Mouse (Mus musculus) cerebral cortex, adult 2 months (tissue): ENCODE data around the gene Kmo.

Experiments used
- WGBS: fragments of 180-500 bp; shearing (Covaris S2); methylation state at CpG from one replicate; pipeline ENCODE4 v1.1.7; 2018; 5-methylcytosine and 5-hydroxymethylcytosine counted together

Kmo gene

DNA sequence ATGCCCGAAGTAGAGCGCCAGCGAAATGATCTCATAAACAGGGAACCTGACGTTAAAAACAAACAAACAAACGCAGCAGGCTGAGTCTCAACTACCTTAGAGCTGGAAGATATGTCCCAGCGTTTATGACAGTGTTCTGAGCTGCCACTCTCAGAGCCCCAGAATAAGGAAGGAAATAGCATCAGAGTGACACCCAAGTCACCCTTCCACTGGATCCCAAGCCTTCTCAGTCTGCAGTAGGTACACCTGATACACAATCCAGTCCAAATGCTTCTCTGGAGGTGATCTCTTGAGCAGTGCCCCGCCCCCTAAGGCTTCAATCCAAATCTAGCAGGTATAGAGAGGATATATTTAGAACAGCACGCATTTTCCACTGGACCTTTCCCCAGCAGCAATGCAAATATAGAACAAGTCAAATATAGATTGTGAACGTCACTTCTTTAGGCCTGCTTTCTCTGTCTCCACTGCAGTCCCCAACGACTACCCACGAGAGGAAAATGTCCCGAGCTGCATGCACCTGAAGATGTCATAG, 73.3 kb downstream of the Kmo start:
- WGBS: 27% methylated on average over 12 of the region's 12 CpGs

DNA sequence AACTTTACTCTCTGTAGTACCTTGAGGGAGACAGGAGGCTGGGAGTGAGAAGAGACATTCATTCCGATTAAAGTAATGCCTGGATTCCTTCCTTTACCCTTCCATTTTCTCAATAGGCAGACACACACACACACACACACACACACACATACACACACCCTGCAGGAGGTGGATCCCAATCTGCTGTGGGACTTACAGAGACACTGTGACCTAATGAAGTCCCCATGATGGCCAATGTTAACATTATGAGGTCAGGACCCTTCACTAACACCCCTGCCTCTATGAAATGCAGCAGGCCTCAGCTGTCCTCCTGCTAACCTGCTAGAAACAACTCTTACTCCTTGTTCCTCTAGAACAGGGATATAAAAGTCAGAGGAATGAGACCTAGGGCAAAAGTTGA, 78.1 kb downstream of the Kmo start, which contains the start of gene Wdr64:
Gene Wdr64 (plus strand): TSS at position 301 of the 400 bp plus-strand sequence.
- 79% methylated on average over 1 of the region's 1 CpGs for WGBS

DNA sequence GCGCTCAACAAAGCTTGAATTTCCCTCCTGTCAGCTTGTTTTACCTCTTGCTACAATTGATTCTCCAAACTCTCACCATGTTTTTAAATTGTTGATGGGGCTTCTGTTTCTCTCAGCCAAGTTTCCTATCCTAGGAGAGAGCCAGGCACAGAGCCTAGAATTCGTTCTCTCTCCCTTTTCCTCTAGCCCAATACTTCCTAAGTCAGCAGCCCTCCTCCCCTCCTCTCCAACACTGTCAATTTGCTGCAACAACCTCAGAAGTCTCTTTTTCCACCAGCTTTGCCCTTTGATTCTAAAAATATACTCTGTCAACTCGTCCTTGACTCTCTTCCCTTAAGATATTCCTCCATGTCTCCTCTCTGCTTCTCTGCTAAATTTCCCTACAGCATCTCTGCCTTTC, 79.2 kb downstream of the Kmo start:
- 46% methylated on average over 3 of the region's 3 CpGs for WGBS

DNA sequence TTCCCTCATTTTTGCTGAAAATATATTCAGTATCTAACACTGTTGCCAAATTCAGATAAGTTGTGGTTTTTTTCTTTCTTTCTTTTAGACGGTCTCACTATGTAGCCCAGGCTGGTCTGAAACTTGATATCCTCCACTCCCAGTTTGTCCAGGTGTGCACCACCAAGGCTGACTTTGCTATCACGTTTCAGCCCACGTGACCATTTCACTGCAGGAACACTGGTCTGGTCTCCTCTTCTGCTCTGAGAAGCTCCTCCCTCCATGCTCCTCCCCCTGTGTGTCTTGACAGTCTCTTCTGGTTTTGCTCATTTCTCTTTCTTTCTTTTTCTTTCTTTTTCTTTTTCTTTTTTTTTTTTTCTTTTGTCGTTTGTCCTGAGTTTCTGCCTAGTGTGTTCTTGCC, 79.6 kb downstream of the Kmo start:
- WGBS: 23% methylated on average over 4 of the region's 4 CpGs

DNA sequence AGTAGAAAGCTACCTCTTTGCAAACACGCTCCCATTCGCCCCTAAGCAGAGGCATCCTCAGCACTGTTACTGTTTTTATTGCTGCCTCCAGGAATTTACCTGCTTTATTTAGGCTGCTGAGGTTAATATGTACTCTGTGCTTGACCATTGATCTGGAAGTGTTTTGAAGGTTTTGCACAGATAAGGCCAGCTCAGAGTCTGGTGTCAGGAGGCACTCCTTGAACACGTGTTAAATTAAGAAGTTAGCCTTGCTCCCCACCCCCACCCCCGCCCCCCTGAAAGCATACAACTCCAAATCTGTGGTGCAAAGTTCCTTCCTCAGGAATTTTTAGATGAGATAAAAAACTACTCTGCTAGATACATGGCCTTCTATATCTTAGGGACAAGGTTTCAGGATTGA, 81.0 kb downstream of the Kmo start:
- 72% methylated on average over 4 of the region's 4 CpGs for WGBS

DNA sequence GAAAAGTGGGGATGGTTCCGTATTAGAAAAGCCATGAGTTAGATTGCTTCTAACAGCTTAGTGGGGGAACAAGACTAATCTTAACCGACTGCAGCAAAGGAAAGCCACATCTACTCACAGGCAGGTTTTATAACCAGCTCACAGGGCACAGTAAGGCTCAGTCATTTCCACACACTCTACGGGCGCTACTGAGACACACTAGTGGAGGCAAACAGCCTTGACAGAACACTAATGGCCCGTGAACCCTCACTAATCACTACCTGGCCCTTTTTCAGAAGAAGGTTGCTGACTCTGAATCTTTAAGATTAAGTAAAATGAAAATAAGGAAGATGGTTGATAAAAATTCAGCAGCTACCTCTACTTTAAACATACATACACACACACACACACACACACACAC, 87.4 kb downstream of the Kmo start:
- WGBS: 89% methylated on average over 5 of the region's 5 CpGs
